Mouse (Mus musculus): Measurements from ENCODE around the gene Pgm2l1. TPM values are rescaled to one million over a fixed set of nuclear protein-coding genes. Genes with fewer than 3 reads are reported as not detected.

Gene Pgm2l1
- polyA plus RNA-seq, 1 experiment from 2014 or later = 10.4 TPM

Other genes with a start within 250 kb of the Pgm2l1 start
- 7.0 and 7.8 TPM in 2 replicates for gene Rnf169, start 246.9 kb upstream of the Pgm2l1 start, polyA plus RNA-seq (2014; fragmentation: Nextera tagmentation; extraction: Ambion mirVana)
- gene Chrdl2, start 221.2 kb upstream of the Pgm2l1 start, polyA plus RNA-seq (2014; fragmentation: Nextera tagmentation; extraction: Ambion mirVana) = 0.20 and 0.69 TPM in 2 replicates
- gene Pold3, start 105.8 kb upstream of the Pgm2l1 start, polyA plus RNA-seq (2014; fragmentation: Nextera tagmentation; extraction: Ambion mirVana) = 76.9 and 78.2 TPM in 2 replicates
- gene Lipt2, start 68.1 kb upstream of the Pgm2l1 start, polyA plus RNA-seq (2014; fragmentation: Nextera tagmentation; extraction: Ambion mirVana) = 22.9 and 24.2 TPM in 2 replicates
- gene Kcne3, start 50.9 kb upstream of the Pgm2l1 start, polyA plus RNA-seq (2014; fragmentation: Nextera tagmentation; extraction: Ambion mirVana) = 2.4 and 3.8 TPM in 2 replicates
- gene P4ha3, start 58.1 kb downstream of the Pgm2l1 start, polyA plus RNA-seq (2014; fragmentation: Nextera tagmentation; extraction: Ambion mirVana) = 4.9 and 6.1 TPM in 2 replicates
- gene C2cd3, start 144.8 kb downstream of the Pgm2l1 start, polyA plus RNA-seq (2014; fragmentation: Nextera tagmentation; extraction: Ambion mirVana) = 34.2 and 42.3 TPM in 2 replicates
- gene Ppme1, start 144.9 kb downstream of the Pgm2l1 start, polyA plus RNA-seq (2014; fragmentation: Nextera tagmentation; extraction: Ambion mirVana) = 116 and 124 TPM in 2 replicates
- gene Ucp3, start 245.6 kb downstream of the Pgm2l1 start, polyA plus RNA-seq (2014; fragmentation: Nextera tagmentation; extraction: Ambion mirVana) = not detected in 2 replicates